Mouse (Mus musculus) cerebellum, adult 11-12 months (tissue): ENCODE data around the gene Smco2.
A peak's percentile ranks its signal among the peaks of the same experiment; 100 is the strongest.

Experiments used
- DNase-seq: peaks from one replicate; pipeline ENCODE4 v3.0.0; 2022

The Smco2 gene

GRCm38 (mm10) chr6:146850050-146850449 lies at the start of gene Smco2:
Gene Smco2 (plus strand): TSS chr6:146850104.
- DNase-seq, result no peak

GRCm38 (mm10) chr6:146809991-146810390 lies 39.9 kb upstream of the Smco2 start:
- DNase-seq, result no peak

GRCm38 (mm10) chr6:146813007-146813406 lies 36.9 kb upstream of the Smco2 start:
- DNase-seq, result no peak

- DNase-seq, result no peak
These were observed 29.5 kb upstream of the Smco2 start for GRCm38 (mm10) chr6:146820177-146820965.

- no peak for DNase-seq
These were observed 27.9 kb upstream of the Smco2 start for GRCm38 (mm10) chr6:146821958-146822357.

GRCm38 (mm10) chr6:146824727-146825486 lies 25.0 kb upstream of the Smco2 start:
- peak; percentile 13 for DNase-seq

- no peak for DNase-seq
These were observed 24.5 kb upstream of the Smco2 start for GRCm38 (mm10) chr6:146825487-146825773.

GRCm38 (mm10) chr6:146831320-146831719 lies 18.6 kb upstream of the Smco2 start:
- DNase-seq, result no peak

GRCm38 (mm10) chr6:146833485-146834314 lies 16.2 kb upstream of the Smco2 start:
- no peak for DNase-seq

- no peak for DNase-seq
These were observed 15.6 kb upstream of the Smco2 start for GRCm38 (mm10) chr6:146834342-146834741.

- no peak for DNase-seq
These were observed 14.1 kb upstream of the Smco2 start for GRCm38 (mm10) chr6:146835784-146836183.

- no peak for DNase-seq
These were observed 12.6 kb upstream of the Smco2 start for GRCm38 (mm10) chr6:146837316-146837715.

GRCm38 (mm10) chr6:146838366-146838765 lies 11.5 kb upstream of the Smco2 start:
- DNase-seq, result no peak

- no peak for DNase-seq
These were observed 11.0 kb upstream of the Smco2 start for GRCm38 (mm10) chr6:146838863-146839262.

- DNase-seq, result no peak
These were observed 5.0 kb upstream of the Smco2 start for GRCm38 (mm10) chr6:146844867-146845266.

- DNase-seq, result no peak
These were observed 4.6 kb upstream of the Smco2 start for GRCm38 (mm10) chr6:146845347-146845746.

GRCm38 (mm10) chr6:146845961-146846750 lies 3.7 kb upstream of the Smco2 start:
- DNase-seq, result no peak

- DNase-seq, result no peak
These were observed 2.5 kb upstream of the Smco2 start for GRCm38 (mm10) chr6:146847402-146847801.

- DNase-seq, result no peak
These were observed 1.6 kb upstream of the Smco2 start for GRCm38 (mm10) chr6:146848281-146848680.

- DNase-seq, result no peak
These were observed 2.0 kb downstream of the Smco2 start for GRCm38 (mm10) chr6:146851916-146852315.

GRCm38 (mm10) chr6:146852739-146853138 lies 2.8 kb downstream of the Smco2 start:
- no peak for DNase-seq

GRCm38 (mm10) chr6:146855185-146855584 lies 5.3 kb downstream of the Smco2 start:
- DNase-seq, result no peak

- DNase-seq, result no peak
These were observed 7.5 kb downstream of the Smco2 start for GRCm38 (mm10) chr6:146857386-146857785.
